ENCODE assay signal across 9 mouse cellular contexts in the genomic region with DNA sequence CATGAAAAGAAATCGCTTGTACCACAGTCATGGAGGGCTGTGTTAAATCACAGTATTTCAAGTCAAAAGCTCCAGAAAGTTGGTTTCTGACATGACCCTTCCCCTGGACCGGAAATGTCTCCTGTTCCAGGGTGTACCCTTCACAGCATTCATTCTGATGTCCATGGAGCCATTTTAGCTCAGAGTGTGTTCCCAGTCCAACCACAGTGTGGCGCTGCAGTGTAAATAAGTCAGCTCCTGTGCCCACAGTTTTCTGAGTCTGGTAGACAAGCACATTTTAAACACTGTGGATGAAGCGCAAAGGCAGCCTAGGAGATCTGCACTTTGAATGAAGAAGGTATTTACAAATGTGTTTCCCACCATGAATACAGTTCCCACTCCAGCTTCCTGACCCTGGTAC.
DNase-seq lines count a peak whose midpoint lies in the region; ATAC-seq lines count a peak whose summit lies in the region.
"Had no signal": no experiment of that assay in that cellular context is flagged by ENCODE, and none has a peak within 500 bp of the region (broad histone marks: within the 10 kb centered on the region; RNA-seq: fewer than 3 reads in every experiment).

No protein-coding gene starts in this region.

- no peaks in the 10 kb centered on the region for H3K27me3 ChIP-seq in midbrain, embryonic 11.5 days (ENCODE audit: control insufficient read depth, insufficient read depth, low read length)
- no peaks in the 10 kb centered on the region for H3K27me3 ChIP-seq in midbrain, embryonic 16.5 days (ENCODE audit: control insufficient read depth, insufficient read depth, low read depth, low read length)
- H3K27me3 ChIP-seq in midbrain, embryonic 12.5 days, result no peaks in the 10 kb centered on the region
- H3K27me3 ChIP-seq in heart, embryonic 11.5 days (ENCODE audit: control insufficient read depth, insufficient read depth, low read length), result no peaks in the 10 kb centered on the region
- H3K27me3 ChIP-seq: lung, embryonic 15.5 days had no signal

- no peak overlapping the region for H3K4me2 ChIP-seq in midbrain, embryonic 11.5 days
- H3K4me2 ChIP-seq in midbrain, embryonic 16.5 days (ENCODE audit: low read length), result no peak overlapping the region
- no peak overlapping the region for H3K4me2 ChIP-seq in midbrain, embryonic 12.5 days (replicated peaks)
- no peak overlapping the region for H3K4me2 ChIP-seq in heart, embryonic 11.5 days
- H3K4me2 ChIP-seq: lung, embryonic 15.5 days had no signal

- H3K4me1 ChIP-seq in midbrain, embryonic 11.5 days (ENCODE audit: control insufficient read depth, insufficient read depth, low read length), result no peaks in the 10 kb centered on the region
- H3K4me1 ChIP-seq in midbrain, embryonic 16.5 days (ENCODE audit: control insufficient read depth, insufficient read depth, low read length), result no peaks in the 10 kb centered on the region
- 0 out of 2 replicates have a peak, but pooled peaks cover 3% of the 10 kb centered on the region for H3K4me1 ChIP-seq in midbrain, embryonic 12.5 days
- peaks cover 4% of the 10 kb centered on the region; the same call in 1 of the 2 replicates for H3K4me1 ChIP-seq in heart, embryonic 11.5 days (ENCODE audit: control insufficient read depth, insufficient read depth, low read length)

- H3K9me3 ChIP-seq in midbrain, embryonic 11.5 days (ENCODE audit: control insufficient read depth, low read length), result no peaks in the 10 kb centered on the region
- no peaks in the 10 kb centered on the region for H3K9me3 ChIP-seq in midbrain, embryonic 16.5 days (replicated peaks; ENCODE audit: control insufficient read depth, low read length, poor library complexity, severe bottlenecking)
- H3K9me3 ChIP-seq in midbrain, embryonic 12.5 days, result no peaks in the 10 kb centered on the region
- no peaks in the 10 kb centered on the region for H3K9me3 ChIP-seq in heart, embryonic 11.5 days (replicated peaks; ENCODE audit: control insufficient read depth, low read length)
- H3K9me3 ChIP-seq: lung, embryonic 15.5 days had no signal

- DNase-seq in midbrain, embryonic 11.5 days (ENCODE audit: low spot score, missing footprints), result peak; percentile 94
- DNase-seq in brain, adult 2 months (ENCODE audit: low read depth, low spot score), result peak; percentile 69
- DNase-seq in frontal cortex, postnatal 10 days (ENCODE audit: low spot score in 2 of 2), result peak; percentile 26 to 46
- peak; percentile 24 for DNase-seq in layer of hippocampus, adult 9-10 months (ENCODE audit: low spot score)

- no peak overlapping the region for H3K9ac ChIP-seq in midbrain, embryonic 11.5 days (ENCODE audit: low read length)
- no peak overlapping the region for H3K9ac ChIP-seq in midbrain, embryonic 16.5 days (ENCODE audit: low read depth, low read length)
- no peak overlapping the region for H3K9ac ChIP-seq in midbrain, embryonic 12.5 days (replicated peaks)
- H3K9ac ChIP-seq in heart, embryonic 11.5 days (ENCODE audit: low read depth, low read length), result no peak overlapping the region
- H3K9ac ChIP-seq: lung, embryonic 15.5 days had no signal

- no peak overlapping the region for H3K27ac ChIP-seq in midbrain, embryonic 11.5 days (ENCODE audit: low read depth, low read length)
- no peak overlapping the region for H3K27ac ChIP-seq in midbrain, embryonic 16.5 days (ENCODE audit: low read length)
- H3K27ac ChIP-seq in midbrain, embryonic 12.5 days (replicated peaks), result no peak overlapping the region
- H3K27ac ChIP-seq in heart, embryonic 11.5 days (ENCODE audit: low read depth, low read length), result no peak overlapping the region
- H3K27ac ChIP-seq: lung, embryonic 15.5 days had no signal

- no peak overlapping the region for H3K4me3 ChIP-seq in midbrain, embryonic 11.5 days (ENCODE audit: low read depth, low read length)
- no peak overlapping the region for H3K4me3 ChIP-seq in midbrain, embryonic 16.5 days (ENCODE audit: low read depth, low read length)
- H3K4me3 ChIP-seq in midbrain, embryonic 12.5 days, result no peak overlapping the region
- H3K4me3 ChIP-seq in heart, embryonic 11.5 days (ENCODE audit: low read depth, low read length), result no peak overlapping the region
- H3K4me3 ChIP-seq: lung, embryonic 15.5 days had no signal

- ATAC-seq in midbrain, embryonic 11.5 days (ENCODE audit: low FRiP score), result peak; percentile 71; the same call in 1 of the 2 replicates
- ATAC-seq in midbrain, embryonic 16.5 days, result no peak
- peak; percentile 57; the same call in 1 of the 2 replicates for ATAC-seq in midbrain, embryonic 12.5 days (ENCODE audit: low FRiP score, low read depth)
- no peak for ATAC-seq in CD4-positive, CD25-positive, alpha-beta regulatory T cell, adult 4 months
- no peak for ATAC-seq in heart, embryonic 11.5 days (replicated peaks; ENCODE audit: insufficient number of reproducible peaks, low FRiP score, low TSS enrichment)

- WGBS in midbrain, embryonic 11.5 days, result 46% methylated on average over 4 of the region's 4 CpGs
- 45% methylated on average over 4 of the region's 4 CpGs for WGBS in midbrain, embryonic 16.5 days
- WGBS in midbrain, embryonic 12.5 days, result 52% methylated on average over 4 of the region's 4 CpGs
- 43% methylated on average over 4 of the region's 4 CpGs for WGBS in heart, embryonic 11.5 days (ENCODE audit: insufficient replicate concordance)

- no peaks in the 10 kb centered on the region for H3K36me3 ChIP-seq in midbrain, embryonic 11.5 days (ENCODE audit: control insufficient read depth, insufficient read depth, low read length)
- no peaks in the 10 kb centered on the region for H3K36me3 ChIP-seq in midbrain, embryonic 16.5 days (ENCODE audit: control insufficient read depth, insufficient read depth, low read length)
- no peaks in the 10 kb centered on the region for H3K36me3 ChIP-seq in midbrain, embryonic 12.5 days
- H3K36me3 ChIP-seq in heart, embryonic 11.5 days (ENCODE audit: control insufficient read depth, insufficient read depth, low read length), result no peaks in the 10 kb centered on the region
- H3K36me3 ChIP-seq: lung, embryonic 15.5 days had no signal

Comparison
In these comparisons a context has a peak if more than half of its experiments do, and no peak if none do; other contexts are left out.
1. ATAC-seq: peak in midbrain, embryonic 11.5 days (single experiment) and midbrain, embryonic 12.5 days (single experiment); none in midbrain, embryonic 16.5 days (single experiment), CD4-positive, CD25-positive, alpha-beta regulatory T cell, adult 4 months (single experiment) and heart, embryonic 11.5 days (single experiment).
2. DNase-seq: peak in every context shown above with its lines; median percentile 94 in midbrain, embryonic 11.5 days; 69 in brain, adult 2 months; 36 in frontal cortex, postnatal 10 days; 24 in layer of hippocampus, adult 9-10 months.